Mouse (Mus musculus) G1E (cell line): ENCODE results near the gene Tesmin.

ENCODE experiments used
- CTCF ChIP-seq: IDR thresholded peaks from 2 replicates; pipeline ENCODE4 v1.5.1; 2012; ENCODE audit warnings: low read depth, low read length, inconsistent platforms, mixed read lengths
- GATA1 ChIP-seq: IDR thresholded peaks from 2 replicates; pipeline ENCODE4 v1.6.1; 2012; ENCODE audit warnings: borderline replicate concordance, low read length, inconsistent platforms, mixed read lengths
- POLR2AphosphoS5 ChIP-seq: IDR thresholded peaks from 2 replicates; pipeline ENCODE4 v1.6.1; 2012; ENCODE audit warnings: low read depth, low read length, inconsistent platforms; ENCODE audit not compliant: insufficient replicate concordance

DNA sequence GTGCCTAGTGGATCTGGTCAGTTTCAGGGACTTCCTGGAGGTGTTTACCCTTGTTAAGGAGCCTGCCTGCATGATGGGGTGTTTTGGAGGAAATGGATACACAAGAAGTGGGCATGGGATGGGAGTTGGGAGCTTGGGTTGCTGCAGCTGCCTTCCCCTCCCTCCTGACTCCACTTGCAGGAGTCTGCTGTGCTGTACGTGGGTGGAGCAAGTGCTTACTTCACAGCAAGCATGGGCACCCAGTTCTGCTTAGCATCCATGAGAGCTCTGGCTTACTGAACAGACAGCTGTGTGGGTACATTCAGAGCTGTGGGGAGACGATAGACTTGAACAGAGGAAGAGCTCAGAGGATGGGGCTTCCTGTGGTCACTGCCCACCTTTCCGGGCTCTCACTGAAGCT is 47.6 kb upstream of the Tesmin start:
- TF ChIP-seq CTCF (no peak), GATA1 (no peak), POLR2AphosphoS5 (no peak)
